Mouse (Mus musculus) CH12.LX (cell line): ENCODE measurements at regions not wholly inside any gene's neighbourhood (a gene's known extent, or its start where the extent isn't known, plus 50 kb on each side); places are given as distances from the start of the nearest gene placed in this dataset.

Experiments
- DNase-seq: peaks from one replicate; pipeline ENCODE4 v3.0.0-alpha.2; 2013; ENCODE audit errors: extremely low read depth
- H3K27ac ChIP-seq: 2 replicates; pipeline ENCODE4 v1.5.1; 2012; ENCODE audit warnings: low read depth, mild to moderate bottlenecking, control low read depth, moderate library complexity; ENCODE audit not compliant: insufficient read depth
- H3K27me3 ChIP-seq: replicated peaks from 2 replicates; pipeline ENCODE3; 2012; ENCODE audit warnings: inconsistent platforms
- H3K36me3 ChIP-seq, 2 experiments: replicated peaks in 1 of 2; 2 replicates each; pipeline versions ENCODE3 to v1.6.1; 2012; ENCODE audit warnings: inconsistent platforms in 1 of 2, low read length in 1 of 2, mild to moderate bottlenecking in 1 of 2, mixed read lengths in 1 of 2, moderate library complexity in 1 of 2; ENCODE audit not compliant: control insufficient read depth in 1 of 2, insufficient read depth in 1 of 2
- H3K4me1 ChIP-seq, 2 experiments: 2 replicates each; pipeline ENCODE4 v1.6.1; 2012; ENCODE audit warnings: inconsistent platforms in 1 of 2, moderate library complexity in 1 of 2; ENCODE audit not compliant: insufficient read depth in 2 of 2, control insufficient read depth in 1 of 2
- H3K4me2 ChIP-seq: 2 replicates; pipeline ENCODE4 v1.6.1; 2012; ENCODE audit warnings: low read depth, mild to moderate bottlenecking, control low read depth; ENCODE audit not compliant: poor library complexity, insufficient read depth, severe bottlenecking
- H3K4me3 ChIP-seq, 3 experiments: fragments of 150-350 bp in 1 of 3; sonication (generic) in 1 of 3; replicated peaks in 1 of 3; 2 replicates each; pipeline versions ENCODE3 to v1.5.1; 2011 to 2012; ENCODE audit warnings: low read depth in 2 of 3, low read length in 2 of 3, mild to moderate bottlenecking in 2 of 3, moderate library complexity in 2 of 3, control low read depth in 1 of 3, improper control_type of control experiment in 1 of 3, inconsistent platforms in 1 of 3, mixed read lengths in 1 of 3; ENCODE audit not compliant: poor library complexity in 1 of 3
- H3K79me2 ChIP-seq: replicated peaks from 2 replicates; pipeline ENCODE4 v1.6.1; 2012; ENCODE audit warnings: mild to moderate bottlenecking, moderate library complexity; ENCODE audit not compliant: control insufficient read depth, poor library complexity, insufficient read depth, severe bottlenecking; ENCODE audit errors: extremely low read depth
- H3K9ac ChIP-seq: 2 replicates; pipeline ENCODE4 v1.6.1; 2012; ENCODE audit warnings: low read depth, mild to moderate bottlenecking, control low read depth, moderate library complexity; ENCODE audit not compliant: insufficient read depth
- H3K9me3 ChIP-seq: replicated peaks from 2 replicates; pipeline ENCODE3; 2012; ENCODE audit warnings: low read length, inconsistent platforms, mixed read lengths
- BHLHE40 ChIP-seq: IDR thresholded peaks from 2 replicates; pipeline ENCODE4 v1.6.1; 2011; ENCODE audit warnings: mild to moderate bottlenecking, low read depth, low read length, improper control_type of control experiment
- CHD1 ChIP-seq: IDR thresholded peaks from 2 replicates; pipeline ENCODE4 v1.6.1; 2012; ENCODE audit warnings: low read depth, low read length, improper control_type of control experiment, inconsistent platforms
- CHD2 ChIP-seq: IDR thresholded peaks from 2 replicates; pipeline ENCODE4 v1.6.1; 2011; ENCODE audit warnings: low read length, improper control_type of control experiment
- CTCF ChIP-seq, 2 experiments: IDR thresholded peaks in 1 of 2; conservative IDR thresholded peaks in 1 of 2; 2 replicates each; pipeline ENCODE4 v1.5.1; 2011 to 2012; ENCODE audit warnings: low read depth in 2 of 2, low read length in 2 of 2, improper control_type of control experiment in 1 of 2, inconsistent platforms in 1 of 2, mild to moderate bottlenecking in 1 of 2, moderate library complexity in 1 of 2
- EP300 ChIP-seq: IDR thresholded peaks from 2 replicates; pipeline ENCODE4 v1.6.1; 2011; ENCODE audit warnings: low read length, improper control_type of control experiment
- GABPA ChIP-seq: IDR thresholded peaks from 2 replicates; pipeline ENCODE4 v1.6.1; 2012; ENCODE audit warnings: low read depth, low read length, improper control_type of control experiment, inconsistent platforms; ENCODE audit not compliant: insufficient replicate concordance
- HCFC1 ChIP-seq: IDR thresholded peaks from 2 replicates; pipeline ENCODE4 v1.6.1; 2012; ENCODE audit warnings: low read depth, mild to moderate bottlenecking, inconsistent platforms, low read length, improper control_type of control experiment
- IRF4 ChIP-seq: IDR thresholded peaks from 2 replicates; pipeline ENCODE4 v1.6.1; 2014; ENCODE audit warnings: low read depth, mild to moderate bottlenecking, inconsistent platforms, low read length, improper control_type of control experiment
- JUND ChIP-seq: conservative IDR thresholded peaks from 2 replicates; pipeline ENCODE4 v1.6.1; 2011; ENCODE audit warnings: low read depth, low read length, improper control_type of control experiment
- KAT2A ChIP-seq: IDR thresholded peaks from 2 replicates; pipeline ENCODE4 v1.6.1; 2012; ENCODE audit warnings: low read length, improper control_type of control experiment, inconsistent platforms; ENCODE audit not compliant: insufficient replicate concordance
- MAFK ChIP-seq: IDR thresholded peaks from 2 replicates; pipeline ENCODE4 v1.6.1; 2011; ENCODE audit warnings: low read length, improper control_type of control experiment; ENCODE audit not compliant: insufficient replicate concordance
- MAX ChIP-seq: IDR thresholded peaks from 2 replicates; pipeline ENCODE4 v1.6.1; 2011; ENCODE audit warnings: low read length, improper control_type of control experiment
- MAZ ChIP-seq: IDR thresholded peaks from 2 replicates; pipeline ENCODE4 v1.6.1; 2012; ENCODE audit warnings: low read depth, mild to moderate bottlenecking, inconsistent platforms, low read length, improper control_type of control experiment, moderate library complexity
- MXI1 ChIP-seq: IDR thresholded peaks from 2 replicates; pipeline ENCODE4 v1.6.1; 2011; ENCODE audit warnings: mild to moderate bottlenecking, low read depth, low read length, improper control_type of control experiment
- MYC ChIP-seq: IDR thresholded peaks from 2 replicates; pipeline ENCODE4 v1.6.1; 2011; ENCODE audit warnings: low read depth, mild to moderate bottlenecking, improper control_type of control experiment, low read length
- NRF1 ChIP-seq: IDR thresholded peaks from 2 replicates; pipeline ENCODE4 v1.6.1; 2014; ENCODE audit warnings: low read depth, mild to moderate bottlenecking, inconsistent platforms, low read length, improper control_type of control experiment, moderate library complexity
- POLR2A ChIP-seq: IDR thresholded peaks from 2 replicates; pipeline ENCODE4 v1.6.1; 2011; ENCODE audit warnings: low read depth, mild to moderate bottlenecking, improper control_type of control experiment, low read length
- POLR2AphosphoS2 ChIP-seq: IDR thresholded peaks from 2 replicates; pipeline ENCODE4 v1.6.1; 2011; ENCODE audit warnings: low read depth, low read length, improper control_type of control experiment
- RAD21 ChIP-seq: IDR thresholded peaks from 2 replicates; pipeline ENCODE4 v1.6.1; 2011; ENCODE audit warnings: low read depth, mild to moderate bottlenecking, low read length, improper control_type of control experiment, moderate library complexity
- RCOR1 ChIP-seq: conservative IDR thresholded peaks from 2 replicates; pipeline ENCODE4 v1.6.1; 2012; ENCODE audit warnings: low read depth, mild to moderate bottlenecking, inconsistent platforms, low read length, improper control_type of control experiment
- SIN3A ChIP-seq: IDR thresholded peaks from 2 replicates; pipeline ENCODE4 v1.6.1; 2012; ENCODE audit warnings: low read length, improper control_type of control experiment, inconsistent platforms
- TCF12 ChIP-seq: IDR thresholded peaks from 2 replicates; pipeline ENCODE4 v1.6.1; 2014; ENCODE audit warnings: low read depth, mild to moderate bottlenecking, inconsistent platforms, low read length, improper control_type of control experiment
- UBTF ChIP-seq: IDR thresholded peaks from 2 replicates; pipeline ENCODE4 v1.6.1; 2012; ENCODE audit warnings: low read depth, mild to moderate bottlenecking, inconsistent platforms, low read length, improper control_type of control experiment, moderate library complexity
- ZKSCAN1 ChIP-seq: IDR thresholded peaks from 2 replicates; pipeline ENCODE4 v1.6.1; 2012; ENCODE audit warnings: low read depth, inconsistent platforms, low read length, improper control_type of control experiment, borderline replicate concordance
- ZMIZ1 ChIP-seq: IDR thresholded peaks from 2 replicates; pipeline ENCODE4 v1.6.1; 2012; ENCODE audit warnings: low read depth, mild to moderate bottlenecking, inconsistent platforms, low read length, improper control_type of control experiment
- ZNF384 ChIP-seq: IDR thresholded peaks from 2 replicates; pipeline ENCODE4 v1.6.1; 2012; ENCODE audit warnings: low read depth, low read length, improper control_type of control experiment, inconsistent platforms
- dilution Hi-C: fragments of 300-500 bp; cut with MboI; formaldehyde crosslinking; loops from 2 replicates; pipeline ENCODE4 v1.14.3; 2020; ENCODE audit warnings: low sequenced_read_pairs; ENCODE audit not compliant: extremely low pct_unique_long_range_greater_than_20kb, extremely low pct_ligation_motif_present
- in situ Hi-C: fragments of 300-500 bp; cut with MboI; formaldehyde crosslinking; loops from 3 replicates; pipeline ENCODE4 v1.14.3; 2019; ENCODE audit warnings: low sequenced_read_pairs, low pct_ligation_motif_present, low pct_unique_long_range_greater_than_20kb, mixed read lengths

DNA sequence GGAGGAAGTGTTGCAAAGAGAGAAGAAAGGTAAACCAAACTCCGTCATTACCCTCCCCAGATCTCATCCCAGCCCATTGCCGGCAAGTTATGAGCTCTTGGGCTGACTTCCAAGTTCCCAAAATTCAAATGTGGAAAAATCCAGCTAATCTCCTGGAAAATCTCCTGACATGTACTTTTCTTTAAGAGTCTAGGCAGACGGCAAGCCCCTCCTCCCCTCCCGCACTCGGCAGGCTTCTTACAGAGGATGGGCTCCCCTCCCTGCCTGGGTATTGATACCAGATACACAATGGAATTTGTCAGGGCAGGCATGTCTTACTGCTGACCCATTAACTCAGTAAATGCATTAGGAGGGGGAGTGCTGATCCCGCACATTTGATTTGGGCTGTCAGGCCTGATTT, 271.0 kb downstream of the Pax1 start:
- DNase-seq, result no peak
- Histone ChIP-seq H3K4me2 (no peak overlapping the region), H3K9me3 (no peaks in the 10 kb centered on the region), H3K9ac (no peak overlapping the region), H3K36me3 (no peaks in the 10 kb centered on the region)
- in situ Hi-C loops, result no loop called here
- TF ChIP-seq MYC (no peak), JUND (no peak), CHD1 (no peak), UBTF (no peak), MXI1 (no peak), POLR2A (no peak), RAD21 (no peak), MAFK (no peak), CTCF (conservative IDR thresholded peaks at IDR 0.05 in 1 of 2, IDR thresholded peaks at IDR 0.05 in 1 of 2; ENCODE audit: low read depth in 2 of 2, low read length in 2 of 2) (no peak), CHD2 (no peak), IRF4 (no peak), ZKSCAN1 (no peak), ZMIZ1 (no peak), POLR2AphosphoS2 (no peak), HCFC1 (no peak), NRF1 (no peak), RCOR1 (no peak)
- TF ChIP-seq, all 38 proteins: peak for 0
- H3K79me2 ChIP-seq, result no peaks in the 10 kb centered on the region
- H3K4me3 ChIP-seq, result no peak overlapping the region
- no peaks in the 10 kb centered on the region for H3K27me3 ChIP-seq
- dilution Hi-C loops, result no loop called here
- peaks cover 0 to 6% of the 10 kb centered on the region in 2 experiments; a peak in 2 of 4 replicates for H3K4me1 ChIP-seq
- no peak overlapping the region for H3K27ac ChIP-seq

DNA sequence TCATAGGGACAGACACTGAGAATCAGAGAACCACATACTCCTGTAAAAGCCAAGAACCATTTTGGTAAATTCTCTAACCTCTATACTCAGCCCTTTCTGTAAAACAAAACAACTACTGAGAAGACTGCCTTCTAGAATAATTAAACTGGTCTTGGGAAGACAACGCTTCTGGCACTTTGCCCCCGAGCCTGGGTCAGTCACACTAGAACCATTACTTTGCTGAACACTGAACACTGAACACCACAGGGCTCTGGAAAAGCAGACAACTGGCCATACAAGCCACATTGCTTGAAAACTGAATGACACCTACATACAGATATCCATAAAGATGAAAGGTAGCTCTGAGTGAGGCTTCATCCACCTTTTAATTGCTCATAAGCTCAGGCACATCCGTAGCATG, 268.0 kb downstream of the Pax1 start:
- Histone ChIP-seq H3K4me3 (no peak overlapping the region), H3K36me3 (no peaks in the 10 kb centered on the region), H3K27me3 (no peaks in the 10 kb centered on the region), H3K9me3 (no peaks in the 10 kb centered on the region), H3K79me2 (no peaks in the 10 kb centered on the region), H3K4me2 (no peak overlapping the region), H3K27ac (no peak overlapping the region)
- DNase-seq, result no peak
- dilution Hi-C loops, result no loop called here
- in situ Hi-C loops, result no loop called here
- TF ChIP-seq MAZ (no peak), MAX (no peak), NRF1 (no peak), GABPA (no peak), TCF12 (no peak), ZNF384 (no peak), KAT2A (no peak), BHLHE40 (no peak), CHD2 (no peak), ZKSCAN1 (no peak), EP300 (no peak), MAFK (no peak), SIN3A (no peak), HCFC1 (no peak), MYC (no peak)
- TF ChIP-seq, all 38 proteins: peak for 0
- H3K9ac ChIP-seq, result no peak overlapping the region
- no peaks in the 10 kb centered on the region for H3K4me1 ChIP-seq
